Mouse (Mus musculus): ENCODE measurements around the gene Oosp2.

Oosp2 gene

GRCm38 (mm10) chr19:11660459-11660858 lies at the start of gene Oosp2:
Oosp2 (minus strand) TSS chr19:11660559.
- no peak for DNase-seq (ENCODE audit: low spot score in 2 of 2)

GRCm38 (mm10) chr19:11698342-11698741 lies 38.0 kb upstream of the Oosp2 start:
- no peak for DNase-seq (ENCODE audit: low spot score in 2 of 2)

- no peak for DNase-seq (ENCODE audit: low spot score in 2 of 2)
Observed at GRCm38 (mm10) chr19:11696755-11697154, 36.4 kb upstream of the Oosp2 start, which contains the start of gene Oosp3. Oosp3 (plus strand) TSS chr19:11697055.

- no peak for DNase-seq (ENCODE audit: low spot score in 2 of 2)
Observed at GRCm38 (mm10) chr19:11691454-11691853, 31.1 kb upstream of the Oosp2 start.

GRCm38 (mm10) chr19:11690839-11691238 lies 30.5 kb upstream of the Oosp2 start, which contains the start of gene Oosp1:
Oosp1 (minus strand) TSS chr19:11691150.
- DNase-seq (ENCODE audit: low spot score in 2 of 2), result no peak

GRCm38 (mm10) chr19:11661562-11661961 lies 1.2 kb upstream of the Oosp2 start:
- no peak for DNase-seq (ENCODE audit: low spot score in 2 of 2)

- no peak for DNase-seq (ENCODE audit: low spot score in 2 of 2)
Observed at GRCm38 (mm10) chr19:11659142-11659541, 1.2 kb downstream of the Oosp2 start.

- DNase-seq (ENCODE audit: low spot score in 2 of 2), result no peak
Observed at GRCm38 (mm10) chr19:11649564-11649963, 10.8 kb downstream of the Oosp2 start.

- no peak for DNase-seq (ENCODE audit: low spot score in 2 of 2)
Observed at GRCm38 (mm10) chr19:11646166-11646565, 14.2 kb downstream of the Oosp2 start.

GRCm38 (mm10) chr19:11640732-11641131 lies 19.6 kb downstream of the Oosp2 start, which contains the start of gene Ms4a3:
Ms4a3 (minus strand) TSS chr19:11640851.
- no peak for DNase-seq (ENCODE audit: low spot score in 2 of 2)

GRCm38 (mm10) chr19:11639038-11639437 lies 21.3 kb downstream of the Oosp2 start:
- no peak for DNase-seq (ENCODE audit: low spot score in 2 of 2)

GRCm38 (mm10) chr19:11635572-11635971 lies 24.8 kb downstream of the Oosp2 start:
- no peak for DNase-seq (ENCODE audit: low spot score in 2 of 2)

- DNase-seq (ENCODE audit: low spot score in 2 of 2), result no peak
Observed at GRCm38 (mm10) chr19:11634330-11634729, 26.0 kb downstream of the Oosp2 start.

GRCm38 (mm10) chr19:11633732-11634131 lies 26.6 kb downstream of the Oosp2 start:
- no peak for DNase-seq (ENCODE audit: low spot score in 2 of 2)

GRCm38 (mm10) chr19:11625231-11625630 lies 35.1 kb downstream of the Oosp2 start:
- DNase-seq (ENCODE audit: low spot score in 2 of 2), result no peak

GRCm38 (mm10) chr19:11624800-11625199 lies 35.6 kb downstream of the Oosp2 start:
- DNase-seq (ENCODE audit: low spot score in 2 of 2), result no peak

- DNase-seq (ENCODE audit: low spot score in 2 of 2), result no peak
Observed at GRCm38 (mm10) chr19:11623551-11623950, 36.8 kb downstream of the Oosp2 start, which contains the start of gene Ms4a2. Ms4a2 (minus strand) TSS chr19:11623719.

GRCm38 (mm10) chr19:11617983-11618382 lies 42.4 kb downstream of the Oosp2 start:
- no peak for DNase-seq (ENCODE audit: low spot score in 2 of 2)

- no peak for DNase-seq (ENCODE audit: low spot score in 2 of 2)
Observed at GRCm38 (mm10) chr19:11614805-11615204, 45.6 kb downstream of the Oosp2 start.

GRCm38 (mm10) chr19:11613776-11614443 lies 46.4 kb downstream of the Oosp2 start:
- DNase-seq (ENCODE audit: low spot score in 2 of 2), result no peak

GRCm38 (mm10) chr19:11613084-11613483 lies 47.3 kb downstream of the Oosp2 start:
- no peak for DNase-seq (ENCODE audit: low spot score in 2 of 2)

GRCm38 (mm10) chr19:11612293-11612692 lies 48.1 kb downstream of the Oosp2 start:
- no peak for DNase-seq (ENCODE audit: low spot score in 2 of 2)

- DNase-seq (ENCODE audit: low spot score in 2 of 2), result peak in 1 of 2 experiments; percentile 22
Observed at GRCm38 (mm10) chr19:11611541-11611945, 48.8 kb downstream of the Oosp2 start.

- peak in 1 of 2 experiments; percentile 25 for DNase-seq (ENCODE audit: low spot score in 2 of 2)
Observed at GRCm38 (mm10) chr19:11608172-11608571, 52.2 kb downstream of the Oosp2 start.

Measured in left cerebral cortex, adult 9 months (tissue).